Mouse (Mus musculus): ENCODE measurements around the gene Tradd.

DNA sequence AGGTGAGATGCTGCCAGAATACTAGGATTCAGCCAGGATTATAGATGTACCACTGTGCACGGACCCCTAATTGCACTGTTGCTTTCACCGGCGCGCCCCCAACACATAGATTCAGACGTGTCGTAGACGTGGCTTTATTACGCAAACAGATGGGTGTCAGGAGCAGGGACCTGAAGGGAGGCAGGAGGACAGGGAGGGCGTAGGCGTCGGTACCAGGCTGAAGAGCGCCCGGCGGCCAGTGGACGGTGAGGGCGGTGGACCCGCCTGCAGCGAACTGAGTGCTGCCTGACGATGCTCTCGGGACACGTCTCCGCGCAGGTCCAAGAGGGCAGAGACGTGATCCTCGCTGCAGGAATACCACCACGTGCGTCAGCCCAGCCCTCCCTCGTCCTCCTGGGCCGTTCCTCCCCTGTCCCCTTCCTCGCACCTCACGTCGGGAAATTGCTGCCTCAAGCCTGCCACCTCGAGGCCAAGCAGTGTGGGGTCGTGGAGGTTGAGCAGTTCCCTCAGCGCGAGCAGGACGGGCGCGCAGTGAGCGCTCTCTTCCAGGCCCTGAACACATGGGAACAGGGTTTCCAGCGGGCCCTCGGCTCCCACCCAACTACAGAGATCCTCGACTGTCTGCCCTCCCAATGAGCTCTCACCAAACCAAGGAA, 25.5 kb upstream of the Tradd start, which contains the start of gene 4931428F04Rik:
- peak; percentile 56 for TF ChIP-seq CTCF (IDR thresholded peaks at IDR 0.05)
- TF ChIP-seq POLR2A (IDR thresholded peaks at IDR 0.05; ENCODE audit: insufficient read depth, low read depth, low read length): no peak
- no peak for TF ChIP-seq EP300 (IDR thresholded peaks at IDR 0.05; ENCODE audit: insufficient read depth, low read depth, low read length)

Data from heart, adult 2 months (tissue).